Mouse (Mus musculus): ENCODE data around the gene Frmd4a. TPM values are rescaled to one million over a fixed set of nuclear protein-coding genes. Genes with fewer than 3 reads are reported as not detected.

Gene Frmd4a
- total RNA-seq, 2 experiments from 2014 or later, result 42.2 to 75.6 TPM

- DNase-seq (ENCODE audit: low spot score in 2 of 2), result peak; percentile 87 to 90
- intact Hi-C loops (cut with DNase I), result loop anchor here (5.0 kb wide), 2 partner anchors 66 to 211 kb away; partner anchors contain the start of gene Bend7
Measured at GRCm38 (mm10) chr2:4651500-4652285, 634.2 kb downstream of the Frmd4a start, which contains the start of gene Prpf18. Gene Prpf18, minus strand, starts transcription at chr2:4652113.

GRCm38 (mm10) chr2:4660677-4661076 is 643.2 kb downstream of the Frmd4a start:
- intact Hi-C loops (cut with DNase I), result no loop called here
- DNase-seq (ENCODE audit: low spot score in 2 of 2), result no peak

Measured in left cerebral cortex, postnatal 36 days (tissue).